Mouse (Mus musculus): Measurements from ENCODE around the gene Acadvl. TPM values are rescaled to one million over a fixed set of nuclear protein-coding genes. Genes with fewer than 3 reads are reported as not detected.

The Acadvl gene
- polyA plus RNA-seq, 1 experiment from 2014 or later = 83.7 TPM

DNA sequence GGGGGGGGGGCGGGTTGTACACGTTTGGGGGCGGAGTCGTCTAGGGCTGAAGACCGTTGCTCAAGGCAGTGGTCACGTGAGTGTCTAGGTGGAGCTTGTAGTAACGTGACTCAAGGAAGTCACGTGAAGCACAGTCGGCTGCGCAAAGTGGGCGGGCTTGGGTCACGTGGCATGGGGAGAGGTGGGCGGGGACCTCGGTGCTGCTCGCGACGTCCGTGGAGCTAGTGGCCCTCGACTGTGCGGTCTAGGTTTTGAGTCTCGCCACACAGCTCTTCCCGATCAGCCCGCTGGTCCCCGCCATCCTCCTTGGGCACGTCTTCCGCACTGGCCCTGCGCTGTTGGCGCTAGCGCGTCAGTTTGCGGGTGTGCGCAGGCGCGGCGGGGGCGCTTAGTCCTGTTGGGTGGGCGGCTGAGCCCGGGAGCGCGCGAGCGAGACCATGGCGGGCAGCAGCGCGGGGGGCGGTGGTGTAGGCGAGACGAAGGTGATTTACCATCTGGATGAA is 14.8 kb downstream of the Acadvl start, which contains the start of gene Dvl2:
Dvl2 (plus strand) TSS at position 200 of the 503 bp plus-strand sequence.
- peaks cover 72% of the 10 kb centered on the region for H3K4me1 ChIP-seq (replicated peaks)
- H3K4me2 ChIP-seq = peak within 1 kb of the TSS; percentile 99
- H3K9me3 ChIP-seq (replicated peaks) = no peaks in the 10 kb centered on the region
- WGBS (ENCODE audit: insufficient replicate concordance) = under 1% methylated on average over 47 of the region's 48 CpGs
- H3K4me3 ChIP-seq (replicated peaks) = peak within 1 kb of the TSS; percentile 74
- H3K27ac ChIP-seq = peak within 1 kb of the TSS; percentile 85
- H3K36me3 ChIP-seq = peaks cover 36% of the 10 kb centered on the region
- H3K9ac ChIP-seq = peak within 1 kb of the TSS; percentile 85
- DNase-seq (peak; percentile 82), ATAC-seq (ENCODE audit: low read depth) (peak; percentile 26)
- no peaks in the 10 kb centered on the region for H3K27me3 ChIP-seq

DNA sequence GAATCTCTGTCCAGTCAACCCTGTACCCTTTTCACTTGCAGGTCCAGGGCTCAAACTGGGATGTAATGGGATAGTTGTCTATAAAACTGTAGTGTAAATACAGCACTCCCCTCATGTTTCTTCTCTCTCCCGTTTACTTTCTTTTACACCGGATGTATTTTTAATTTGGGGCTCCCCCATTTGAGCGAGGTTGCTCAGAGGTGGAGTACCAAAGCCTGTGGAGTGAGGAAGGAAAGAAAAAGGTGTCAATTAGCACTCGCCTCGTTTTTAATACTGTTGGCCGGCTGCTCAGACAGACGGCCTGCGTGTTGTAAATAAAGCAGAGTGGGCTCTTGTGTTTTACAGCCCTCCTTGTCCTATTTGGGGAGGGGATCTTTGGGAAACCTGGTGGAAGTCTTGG is 15.5 kb downstream of the Acadvl start:
- H3K9me3 ChIP-seq (replicated peaks) = no peaks in the 10 kb centered on the region
- ATAC-seq (ENCODE audit: low read depth) (no peak), DNase-seq (no peak)
- no peaks in the 10 kb centered on the region for H3K27me3 ChIP-seq
- H3K9ac ChIP-seq = no peak overlapping the region
- peaks cover 75% of the 10 kb centered on the region for H3K4me1 ChIP-seq (replicated peaks)
- 84% methylated on average over 8 of the region's 8 CpGs for WGBS (ENCODE audit: insufficient replicate concordance)
- peak overlapping the region; percentile 70 for H3K27ac ChIP-seq
- H3K36me3 ChIP-seq = peaks cover 31% of the 10 kb centered on the region
- peak overlapping the region; percentile 99 for H3K4me2 ChIP-seq
- H3K4me3 ChIP-seq (replicated peaks) = peak overlapping the region; percentile 74

DNA sequence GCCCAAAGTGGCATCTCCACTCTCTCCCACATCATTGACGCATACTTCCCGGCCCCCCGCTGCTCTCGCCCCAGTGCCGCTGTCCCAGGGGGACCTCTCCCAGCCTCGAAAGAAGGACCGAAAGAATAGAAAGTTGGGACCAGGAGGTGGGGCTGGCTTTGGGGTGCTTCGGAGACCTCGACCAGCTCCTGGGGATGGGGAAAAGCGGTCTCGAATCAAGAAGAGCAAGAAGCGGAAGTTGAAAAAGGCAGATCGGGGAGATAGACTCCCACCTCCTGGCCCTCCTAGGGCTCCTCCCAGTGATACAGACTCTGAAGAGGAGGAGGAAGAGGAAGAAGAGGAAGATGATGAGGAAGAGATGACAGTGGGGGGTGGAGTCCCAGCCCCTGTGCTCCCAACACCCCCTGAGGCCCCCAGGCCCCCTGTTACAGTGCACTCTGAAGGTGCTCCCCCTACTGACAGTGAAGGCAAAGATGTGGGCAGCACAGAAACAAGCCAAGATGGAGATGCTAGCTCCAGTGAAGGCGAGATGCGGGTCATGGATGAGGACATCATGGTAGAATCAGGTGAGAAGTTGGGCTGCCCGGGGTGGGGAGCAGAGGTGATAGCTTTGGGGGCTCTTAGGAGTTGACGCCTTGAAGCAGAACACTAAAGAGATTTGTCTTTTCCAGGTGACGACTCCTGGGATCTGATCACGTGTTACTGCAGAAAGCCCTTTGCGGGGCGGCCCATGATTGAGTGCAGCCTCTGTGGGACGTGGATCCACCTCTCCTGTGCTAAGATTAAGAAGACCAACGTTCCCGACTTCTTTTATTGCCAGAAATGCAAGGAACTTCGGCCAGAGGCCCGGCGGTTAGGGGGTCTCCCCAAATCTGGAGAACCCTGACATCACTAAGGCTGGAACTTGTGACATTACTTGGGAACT is 16.4 kb downstream of the Acadvl start:
- ATAC-seq (ENCODE audit: low read depth) = no peak
- Histone ChIP-seq H3K4me1 (replicated peaks) (peaks cover 81% of the 10 kb centered on the region), H3K27ac (peak overlapping the region; percentile 99), H3K9ac (0 out of 2 replicates have a peak overlapping the region, but pooled peaks have one; percentile 13), H3K27me3 (no peaks in the 10 kb centered on the region), H3K4me2 (no peak overlapping the region), H3K9me3 (replicated peaks) (no peaks in the 10 kb centered on the region), H3K36me3 (peaks cover 39% of the 10 kb centered on the region), H3K4me3 (replicated peaks) (0 out of 2 replicates have a peak overlapping the region, but pooled peaks have one; percentile 2)
- WGBS (ENCODE audit: insufficient replicate concordance) = 88% methylated on average over 27 of the region's 27 CpGs
- no peak for DNase-seq

DNA sequence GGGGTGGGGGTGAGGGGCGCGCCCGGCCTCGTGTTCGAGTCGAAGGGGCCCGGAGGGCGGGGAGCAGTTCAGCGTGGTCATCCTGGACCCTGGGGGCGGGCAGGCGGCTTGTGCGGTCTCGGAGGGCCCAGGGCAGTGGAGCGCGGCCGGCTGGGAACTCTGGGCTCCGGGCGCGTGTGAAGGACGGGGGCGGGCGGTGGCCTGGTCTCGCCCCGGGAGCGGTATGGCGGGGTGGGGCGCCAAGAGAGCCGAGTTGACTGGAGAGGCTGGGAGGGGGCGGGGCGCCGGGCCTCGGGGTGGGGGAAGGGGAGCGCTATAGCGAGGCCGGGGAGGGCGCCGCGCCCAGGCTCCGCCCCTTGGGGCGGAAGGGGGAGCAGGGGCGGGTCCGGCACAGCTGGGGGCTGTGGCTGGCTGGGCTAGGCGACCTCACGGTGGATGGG is 18.1 kb downstream of the Acadvl start:
- ATAC-seq (ENCODE audit: low read depth) = peak; percentile 70
- Histone ChIP-seq H3K9me3 (replicated peaks) (no peaks in the 10 kb centered on the region), H3K27ac (peak overlapping the region; percentile 99), H3K27me3 (no peaks in the 10 kb centered on the region), H3K4me1 (replicated peaks) (peaks cover 76% of the 10 kb centered on the region), H3K36me3 (peaks cover 47% of the 10 kb centered on the region), H3K9ac (peak overlapping the region; percentile 100), H3K4me3 (replicated peaks) (peak overlapping the region; percentile 98), H3K4me2 (peak overlapping the region; percentile 90)
- DNase-seq = peak; percentile 87
- WGBS (ENCODE audit: insufficient replicate concordance) = 2% methylated on average over 39 of the region's 44 CpGs

DNA sequence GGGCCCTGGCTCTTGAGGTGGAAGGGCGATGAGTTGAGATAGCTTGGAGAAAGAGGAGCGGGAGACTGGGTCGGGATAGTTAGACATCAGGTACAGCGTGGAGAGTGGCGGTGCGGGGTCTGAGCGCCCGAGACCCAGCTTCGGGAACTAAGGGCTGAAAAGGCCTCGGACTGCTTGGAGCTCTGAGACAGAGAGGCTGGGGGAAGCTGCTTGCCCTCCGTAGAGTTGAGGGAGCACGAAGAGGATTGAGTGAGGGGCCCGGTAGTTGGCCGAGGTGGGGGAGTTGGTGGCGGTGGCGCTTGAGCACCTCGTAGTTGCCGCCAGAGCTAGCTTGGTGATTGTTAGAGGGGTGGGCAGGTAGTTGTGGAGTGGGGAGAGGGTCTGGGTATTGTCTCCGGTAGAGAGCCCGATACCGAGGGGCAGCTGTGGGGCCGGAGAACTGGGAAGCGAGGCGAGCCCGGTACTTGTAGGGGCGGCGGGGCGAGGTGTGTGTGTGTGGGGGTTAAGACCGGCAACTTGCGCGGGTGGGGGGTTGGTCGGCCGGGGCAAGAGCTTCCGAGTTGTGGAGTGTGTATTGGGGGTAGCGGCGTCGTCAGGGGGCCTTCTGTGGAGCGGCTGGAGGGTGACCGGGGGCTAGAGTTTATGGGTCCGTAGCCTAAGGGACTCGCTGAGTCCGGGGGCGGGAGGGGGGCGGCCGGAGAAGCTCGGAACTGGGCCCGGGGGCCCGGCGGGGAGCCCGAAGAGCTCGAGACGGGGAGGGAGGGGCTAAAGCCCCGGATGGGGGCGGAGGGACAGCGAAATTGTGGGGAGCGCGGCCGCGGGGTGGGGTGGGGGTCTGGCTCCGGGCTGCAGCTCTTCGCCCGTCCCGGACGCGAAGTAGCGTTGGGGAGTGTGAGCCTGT is 18.8 kb downstream of the Acadvl start:
- Histone ChIP-seq H3K36me3 (peaks cover 46% of the 10 kb centered on the region), H3K27ac (peak overlapping the region; percentile 99), H3K27me3 (no peaks in the 10 kb centered on the region), H3K4me1 (replicated peaks) (peaks cover 69% of the 10 kb centered on the region), H3K4me3 (replicated peaks) (peak overlapping the region; percentile 98), H3K4me2 (peak overlapping the region; percentile 90), H3K9me3 (replicated peaks) (no peaks in the 10 kb centered on the region), H3K9ac (peak overlapping the region; percentile 100)
- peak; percentile 5; the same call in 1 of the 2 replicates for ATAC-seq (ENCODE audit: low read depth)
- peak; percentile 41 for DNase-seq
- 1% methylated on average over 66 of the region's 66 CpGs for WGBS (ENCODE audit: insufficient replicate concordance)

DNA sequence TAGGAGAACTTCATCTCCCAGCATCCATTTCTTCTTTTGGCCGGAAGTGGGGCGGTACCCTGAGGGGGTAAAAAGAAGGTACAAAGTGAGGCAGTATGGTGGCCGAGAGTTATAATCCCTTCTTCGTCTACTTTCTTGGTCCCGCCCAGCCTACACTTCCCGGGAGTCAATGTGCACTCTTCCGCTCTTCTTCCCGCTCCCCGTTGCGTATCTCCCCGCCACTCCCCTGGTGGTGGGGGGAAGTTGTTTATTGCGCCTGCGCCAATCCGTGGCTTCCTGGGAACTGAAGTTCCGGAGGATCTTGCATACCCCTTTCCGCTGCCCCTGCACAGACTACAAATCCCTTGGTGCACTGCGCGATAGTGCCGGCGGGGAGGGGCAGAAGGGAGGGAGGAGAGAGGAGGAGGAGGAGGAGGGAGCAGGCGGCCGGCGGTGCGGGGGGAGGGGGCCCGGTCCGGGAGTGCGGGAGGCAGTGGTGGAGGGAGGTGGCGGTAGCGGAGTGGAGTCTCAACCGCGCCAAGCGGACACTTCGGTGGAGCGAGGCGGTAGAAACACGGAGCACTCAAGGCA is 19.7 kb downstream of the Acadvl start, which contains the start of gene Phf23:
Phf23 (plus strand) TSS at position 387 of the 570 bp plus-strand sequence.
- H3K4me1 ChIP-seq (replicated peaks) = peaks cover 62% of the 10 kb centered on the region
- WGBS (ENCODE audit: insufficient replicate concordance) = under 1% methylated on average over 36 of the region's 36 CpGs
- no peaks in the 10 kb centered on the region for H3K9me3 ChIP-seq (replicated peaks)
- ATAC-seq (ENCODE audit: low read depth) = peak; percentile 81
- peak within 1 kb of the TSS; percentile 99 for H3K27ac ChIP-seq
- peaks cover 46% of the 10 kb centered on the region for H3K36me3 ChIP-seq
- H3K4me3 ChIP-seq (replicated peaks) = peak within 1 kb of the TSS; percentile 98
- H3K27me3 ChIP-seq = no peaks in the 10 kb centered on the region
- DNase-seq = peak; percentile 97
- H3K4me2 ChIP-seq = peak within 1 kb of the TSS; percentile 90
- peak within 1 kb of the TSS; percentile 100 for H3K9ac ChIP-seq

DNA sequence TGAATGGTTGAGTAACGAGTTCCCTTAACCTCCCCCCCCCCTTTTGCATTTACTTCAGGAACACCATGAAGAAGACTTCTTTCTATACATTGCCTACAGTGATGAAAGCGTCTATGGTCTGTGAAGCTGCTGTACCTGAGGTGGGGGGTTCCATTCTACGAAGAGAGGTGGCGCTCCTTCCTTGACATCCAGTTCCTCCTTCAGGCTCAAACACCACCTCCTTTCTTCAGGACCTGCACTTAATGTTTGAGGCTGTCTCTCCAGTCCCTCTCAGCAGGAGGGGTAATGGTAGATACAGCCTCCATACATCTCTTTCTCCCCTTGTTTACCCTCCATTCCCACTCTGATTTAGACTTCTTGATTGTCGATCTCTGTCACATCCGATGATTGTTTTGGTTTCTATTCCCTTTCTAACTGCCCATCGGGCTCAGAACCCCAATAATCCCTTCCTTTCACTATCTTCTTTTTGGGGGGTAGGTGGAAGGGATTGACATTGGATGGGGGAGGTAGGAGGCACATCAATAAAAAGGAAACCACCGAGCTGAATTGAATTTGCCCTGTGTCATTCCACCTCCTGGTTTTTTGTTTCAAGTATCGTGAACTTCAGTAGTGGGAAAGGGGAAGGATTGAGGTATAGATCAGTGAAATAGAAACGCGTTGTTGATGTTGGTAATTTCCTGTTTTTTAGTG is 20.7 kb downstream of the Acadvl start:
- peaks cover 46% of the 10 kb centered on the region for H3K36me3 ChIP-seq
- 82% methylated on average over 11 of the region's 11 CpGs for WGBS (ENCODE audit: insufficient replicate concordance)
- peak overlapping the region; percentile 100; the same call in 1 of the 2 replicates for H3K9ac ChIP-seq
- DNase-seq (no peak), ATAC-seq (ENCODE audit: low read depth) (no peak)
- peak overlapping the region; percentile 90 for H3K4me2 ChIP-seq
- peak overlapping the region; percentile 98 for H3K4me3 ChIP-seq (replicated peaks)
- H3K27ac ChIP-seq = peak overlapping the region; percentile 99
- no peaks in the 10 kb centered on the region for H3K27me3 ChIP-seq
- H3K4me1 ChIP-seq (replicated peaks) = peaks cover 62% of the 10 kb centered on the region
- H3K9me3 ChIP-seq (replicated peaks) = no peaks in the 10 kb centered on the region

DNA sequence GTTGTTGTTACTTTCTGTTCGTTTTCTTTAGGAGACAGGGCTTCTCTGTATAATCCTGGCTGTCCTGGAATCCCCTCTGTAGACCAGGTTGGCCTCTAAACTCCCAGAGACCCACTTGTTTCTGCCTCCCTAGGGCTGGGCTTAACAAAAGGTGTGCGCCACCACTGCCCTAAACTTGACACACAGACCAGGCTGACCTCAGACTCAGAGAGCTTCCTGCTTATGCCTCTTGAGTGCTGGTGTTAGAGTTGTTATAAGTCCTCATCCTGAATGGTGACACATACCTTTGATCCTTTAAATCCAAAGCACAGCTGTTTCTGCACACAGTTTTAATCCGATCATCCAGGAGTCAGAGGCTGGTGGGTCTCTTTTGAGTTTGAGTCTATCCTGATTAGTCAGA is 22.3 kb downstream of the Acadvl start:
- H3K4me1 ChIP-seq (replicated peaks) = peaks cover 45% of the 10 kb centered on the region
- DNase-seq (no peak), ATAC-seq (ENCODE audit: low read depth) (no peak)
- H3K4me3 ChIP-seq (replicated peaks) = peak overlapping the region; percentile 74
- peaks cover 46% of the 10 kb centered on the region for H3K36me3 ChIP-seq
- WGBS (ENCODE audit: insufficient replicate concordance) = 86% methylated on average over 3 of the region's 3 CpGs
- no peaks in the 10 kb centered on the region for H3K27me3 ChIP-seq
- peak overlapping the region; percentile 78 for H3K4me2 ChIP-seq
- H3K27ac ChIP-seq = peak overlapping the region; percentile 15
- no peaks in the 10 kb centered on the region for H3K9me3 ChIP-seq (replicated peaks)
- peak overlapping the region; percentile 86 for H3K9ac ChIP-seq

DNA sequence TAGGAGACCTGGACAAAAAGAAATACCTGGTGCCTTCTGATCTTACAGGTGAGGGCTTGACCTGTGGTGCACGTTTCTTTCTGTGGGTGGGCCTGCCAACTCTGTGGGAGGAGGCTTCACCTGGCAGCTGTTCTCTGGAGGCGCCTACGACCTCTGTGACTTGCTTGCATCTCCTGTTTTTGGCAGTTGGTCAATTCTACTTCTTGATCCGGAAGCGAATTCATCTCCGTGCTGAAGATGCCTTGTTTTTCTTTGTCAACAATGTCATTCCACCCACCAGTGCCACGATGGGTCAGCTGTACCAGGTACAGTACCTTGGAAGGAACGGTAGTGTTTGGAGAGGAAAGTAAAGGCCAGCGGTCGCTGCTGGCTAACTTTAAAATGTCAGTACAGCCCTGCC is 22.8 kb downstream of the Acadvl start:
- peak overlapping the region; percentile 74 for H3K4me3 ChIP-seq (replicated peaks)
- peak overlapping the region; percentile 86 for H3K9ac ChIP-seq
- H3K9me3 ChIP-seq (replicated peaks) = no peaks in the 10 kb centered on the region
- peak overlapping the region; percentile 15 for H3K27ac ChIP-seq
- no peak for DNase-seq
- H3K36me3 ChIP-seq = peaks cover 47% of the 10 kb centered on the region
- 79% methylated on average over 10 of the region's 10 CpGs for WGBS (ENCODE audit: insufficient replicate concordance)
- ATAC-seq (ENCODE audit: low read depth) = no peak
- peak overlapping the region; percentile 78 for H3K4me2 ChIP-seq
- no peaks in the 10 kb centered on the region for H3K27me3 ChIP-seq
- H3K4me1 ChIP-seq (replicated peaks) = peaks cover 40% of the 10 kb centered on the region

DNA sequence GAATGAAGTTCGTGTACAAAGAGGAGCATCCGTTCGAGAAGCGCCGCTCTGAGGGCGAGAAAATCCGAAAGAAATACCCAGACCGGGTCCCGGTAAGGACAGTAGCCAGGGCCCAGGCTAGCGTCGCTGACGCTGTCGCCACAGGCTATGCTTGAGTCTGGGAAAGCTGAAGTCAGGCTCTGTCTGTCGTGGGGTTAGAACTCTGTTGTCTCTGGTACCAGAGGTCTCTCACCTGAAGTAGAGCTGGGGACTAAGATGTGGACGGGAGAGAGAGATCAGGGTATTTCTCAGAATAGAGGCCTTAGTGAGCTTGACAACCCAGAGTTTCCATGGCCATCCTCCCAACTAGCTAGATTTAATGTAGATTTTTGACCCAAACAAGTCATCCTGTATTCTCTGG is 23.5 kb downstream of the Acadvl start:
- peaks cover 53% of the 10 kb centered on the region for H3K36me3 ChIP-seq
- peak overlapping the region; percentile 98 for H3K27ac ChIP-seq
- peak; percentile 21; the same call in 1 of the 2 replicates for ATAC-seq (ENCODE audit: low read depth)
- peak overlapping the region; percentile 78 for H3K4me2 ChIP-seq
- WGBS (ENCODE audit: insufficient replicate concordance) = under 1% methylated on average over 15 of the region's 15 CpGs
- H3K9me3 ChIP-seq (replicated peaks) = no peaks in the 10 kb centered on the region
- H3K27me3 ChIP-seq = no peaks in the 10 kb centered on the region
- H3K9ac ChIP-seq = peak overlapping the region; percentile 86
- DNase-seq = no peak
- H3K4me3 ChIP-seq (replicated peaks) = peak overlapping the region; percentile 74
- peaks cover 33% of the 10 kb centered on the region for H3K4me1 ChIP-seq (replicated peaks)
